Mouse (Mus musculus): ENCODE measurements around the gene Gm11172. TPM values are rescaled to one million over a fixed set of nuclear protein-coding genes. Genes with fewer than 3 reads are reported as not detected.

Gene Gm11172
- not detected for total RNA-seq (2021)

DNA sequence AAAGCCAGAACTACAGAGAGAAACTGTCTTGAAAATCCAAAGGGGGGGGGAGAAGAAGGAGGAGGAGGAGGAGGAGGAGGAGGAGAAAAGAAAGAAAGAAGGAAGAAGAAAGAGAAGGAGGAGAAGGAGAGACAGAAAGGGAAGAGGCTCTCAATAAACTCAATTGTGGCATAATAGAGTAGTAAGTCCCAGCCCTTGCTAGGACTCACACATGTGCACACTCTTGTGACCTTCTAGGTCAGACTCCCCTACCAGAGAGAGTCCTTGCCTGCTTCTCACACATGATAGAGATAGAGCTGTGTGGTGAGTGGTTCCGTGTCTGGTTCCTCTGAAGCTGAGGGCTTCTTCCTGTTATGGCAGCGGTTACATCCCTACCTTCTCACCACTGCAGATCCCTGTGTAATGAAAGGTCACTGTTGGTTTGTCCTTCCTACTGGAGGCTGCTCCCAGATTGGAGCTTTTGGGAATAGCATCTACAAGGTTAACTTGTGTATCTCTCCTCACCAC lies at the start of gene Gm11172:
Gm11172 (plus strand) TSS at position 51 of the 507 bp plus-strand sequence.
- no peak for DNase-seq
- intact Hi-C loops (cut with DNase I), result no loop called here

DNA sequence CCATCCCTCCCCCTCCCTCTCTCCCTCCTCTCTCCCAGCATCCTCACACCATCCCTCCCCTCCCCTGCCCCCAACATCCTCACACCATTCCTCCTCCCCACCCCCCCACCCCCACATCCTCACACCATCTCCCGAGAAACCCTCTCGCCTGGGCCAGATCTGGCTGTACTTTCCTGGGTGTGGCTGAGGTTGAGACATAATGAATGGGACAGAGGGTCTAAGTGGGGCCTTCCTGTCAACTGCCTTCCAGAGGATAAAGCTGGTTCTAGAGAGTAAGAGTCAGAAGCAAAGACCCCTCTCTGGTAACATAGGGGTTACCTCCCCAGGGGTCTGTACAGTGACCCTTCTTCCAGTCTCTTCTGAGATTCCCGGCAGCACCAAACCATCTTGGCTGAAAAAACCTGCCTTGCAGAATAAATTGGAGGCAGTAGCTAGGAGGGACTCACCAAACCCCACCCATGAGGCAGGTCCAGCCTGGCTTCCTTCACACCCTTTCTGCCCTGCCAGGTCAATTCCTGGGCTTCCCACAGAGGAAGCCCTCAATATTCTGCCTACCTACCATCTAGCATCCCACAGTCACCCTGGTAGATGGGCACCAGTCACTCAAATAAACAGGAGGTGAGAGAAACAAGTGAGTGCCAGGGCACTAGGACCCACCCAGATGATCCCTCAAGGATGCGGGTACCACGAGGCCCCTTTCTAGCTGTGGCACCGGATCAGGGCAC lies 49.0 kb upstream of the Gm11172 start:
- no peak for DNase-seq
- intact Hi-C loops (cut with DNase I), result no loop called here

DNA sequence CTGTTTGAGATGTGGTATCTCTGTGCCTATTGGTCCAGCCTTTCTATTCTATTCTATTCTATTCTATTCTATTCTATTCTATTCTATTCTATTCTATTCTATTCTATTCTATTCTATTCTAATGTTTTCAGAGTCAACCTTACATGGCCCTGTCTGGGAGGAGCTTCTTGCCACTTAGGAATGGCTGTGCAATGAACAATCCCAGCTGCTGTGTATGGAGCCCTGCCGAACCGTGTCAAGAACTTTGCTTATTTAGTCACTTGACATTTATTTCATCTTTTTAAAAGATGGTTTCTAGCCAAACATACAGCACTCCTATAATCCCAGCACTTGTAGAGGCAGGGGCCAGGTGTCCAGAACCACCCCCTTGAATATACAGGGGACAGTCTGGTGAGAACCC lies 48.4 kb upstream of the Gm11172 start:
- intact Hi-C loops (cut with DNase I), result no loop called here
- DNase-seq, result no peak

DNA sequence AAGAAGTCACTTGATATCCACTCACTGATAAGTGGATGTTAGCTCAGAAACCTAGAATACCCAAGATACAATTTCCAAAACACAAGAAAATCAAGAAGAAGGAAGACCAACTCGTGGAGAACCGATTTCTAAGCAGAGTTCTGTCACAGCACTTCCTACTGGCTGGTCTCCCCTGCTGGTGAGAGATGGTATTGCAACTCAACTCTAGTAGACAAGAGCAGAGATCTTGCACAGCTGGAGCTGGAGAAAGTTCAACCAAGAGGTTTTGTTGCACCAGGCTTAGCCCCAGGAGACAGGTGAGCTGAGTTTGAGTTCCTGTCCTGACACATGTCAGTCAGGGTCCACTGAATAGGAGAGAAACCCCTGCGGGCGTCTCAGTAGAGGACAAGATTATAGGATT lies 45.6 kb upstream of the Gm11172 start:
- intact Hi-C loops (cut with DNase I), result no loop called here
- peak; percentile 67 for DNase-seq

DNA sequence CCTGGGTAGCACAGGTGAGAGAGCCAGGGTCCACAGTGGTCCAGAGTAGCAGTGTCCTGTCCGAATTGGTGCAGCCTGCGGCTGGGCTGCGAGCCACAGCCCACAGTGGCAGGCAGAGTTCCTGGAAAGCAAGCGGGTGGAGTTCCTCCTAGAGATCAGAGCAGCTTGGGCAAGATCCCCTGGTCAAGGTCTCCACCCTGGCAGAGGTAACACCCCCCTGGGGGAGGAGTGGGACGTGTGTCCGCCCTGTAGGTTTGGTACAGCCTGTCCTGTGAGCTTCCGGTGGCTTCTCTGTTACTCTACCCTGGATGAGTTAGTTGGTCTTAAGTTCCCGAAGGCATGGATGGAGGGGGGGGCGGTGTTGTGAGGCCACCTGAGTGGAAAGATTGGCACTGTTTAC lies 43.9 kb upstream of the Gm11172 start:
- intact Hi-C loops (cut with DNase I), result no loop called here
- DNase-seq, result no peak

DNA sequence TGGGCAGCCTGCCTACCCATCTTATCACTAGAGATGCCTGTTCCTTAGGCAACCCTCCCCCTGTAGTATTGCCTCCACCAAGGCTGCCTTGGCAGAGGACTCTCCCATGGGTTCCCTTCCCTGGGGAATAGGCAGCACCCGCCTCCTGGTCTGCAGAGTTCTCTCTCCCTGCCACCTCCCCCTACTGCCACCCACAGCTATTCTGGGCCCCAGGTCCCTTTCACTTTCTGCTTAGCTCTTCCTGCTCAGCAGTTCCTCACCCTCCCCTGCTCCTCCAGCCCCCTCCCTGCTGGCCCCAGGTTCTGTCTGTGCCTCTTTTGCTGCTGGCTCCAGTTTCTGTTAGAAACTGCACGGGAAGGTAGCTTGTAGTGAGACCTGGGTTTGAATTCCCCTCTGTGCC lies 43.1 kb upstream of the Gm11172 start:
- DNase-seq, result no peak
- intact Hi-C loops (cut with DNase I), result no loop called here

DNA sequence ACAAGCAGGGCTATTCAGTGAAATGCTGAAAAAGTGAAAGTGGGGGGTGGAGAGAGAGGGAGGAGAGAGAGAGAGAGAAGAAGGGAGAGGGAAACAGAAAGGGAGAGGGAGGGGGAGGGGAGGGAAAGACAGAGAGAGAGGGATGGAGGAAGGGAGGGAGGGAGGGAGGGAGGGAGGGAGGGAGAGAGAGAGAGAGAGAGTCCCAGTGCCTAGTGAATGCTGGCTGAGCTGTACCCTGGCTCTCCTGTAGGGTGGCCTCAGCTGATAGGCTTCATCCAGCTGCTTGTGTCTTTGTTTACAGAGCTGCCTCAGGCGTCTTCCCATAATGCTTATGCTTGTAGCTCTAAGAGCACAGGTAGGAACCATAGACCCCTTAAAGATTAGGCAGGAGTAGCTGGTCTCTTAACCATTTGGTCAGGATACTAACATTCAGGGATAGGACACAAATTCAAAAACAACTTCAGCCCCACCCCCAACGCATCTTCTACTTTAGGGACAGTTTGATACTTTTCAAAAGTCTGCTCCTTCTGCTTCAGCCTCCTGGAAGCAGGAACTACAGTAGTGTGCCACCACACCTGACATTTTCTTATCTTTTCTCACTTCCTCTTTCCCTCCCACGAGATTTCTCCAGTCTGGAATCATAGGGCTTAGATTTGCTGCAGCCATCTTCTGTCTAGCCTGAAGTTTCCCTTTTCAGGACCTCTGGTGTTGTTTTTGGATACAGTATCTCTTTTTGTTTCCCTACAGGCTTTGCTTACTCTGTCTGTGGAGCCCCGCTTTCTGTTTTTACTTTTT lies 42.0 kb upstream of the Gm11172 start:
- DNase-seq, result no peak
- intact Hi-C loops (cut with DNase I), result no loop called here

DNA sequence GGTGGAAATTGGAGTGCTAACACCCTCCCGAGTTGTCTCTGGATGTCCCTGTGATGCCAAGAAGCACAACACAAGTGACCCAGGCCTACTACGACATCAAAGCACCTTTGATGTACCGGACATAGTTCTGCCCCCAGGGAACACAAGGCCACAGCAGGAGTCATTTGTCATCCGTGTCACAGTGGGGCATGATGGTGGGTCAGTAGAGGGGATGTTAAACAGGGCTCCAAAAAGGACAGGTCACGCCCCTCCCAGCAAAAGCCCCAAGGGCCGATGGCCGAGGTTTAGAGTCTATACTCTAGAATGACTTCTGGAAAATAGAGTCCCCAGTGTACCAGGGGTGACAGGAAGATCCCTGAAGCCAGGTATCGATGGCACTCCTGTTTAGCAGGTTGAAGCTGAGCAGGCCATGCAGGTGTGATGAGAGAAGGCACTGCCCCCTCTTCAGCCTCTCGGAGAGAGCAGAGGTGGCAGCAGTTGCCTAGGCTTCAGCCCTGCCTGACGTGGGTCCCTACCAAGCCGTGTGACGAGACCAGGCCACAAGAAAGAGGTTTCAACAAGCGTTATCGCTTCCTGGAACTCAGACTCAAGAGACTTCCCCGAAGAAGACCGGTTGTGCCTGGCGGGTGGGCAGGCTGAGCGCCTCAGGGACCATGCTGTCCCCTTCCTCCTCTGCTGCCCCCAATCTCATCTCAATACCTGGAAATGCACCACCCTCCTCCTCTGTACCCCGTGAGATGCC lies 40.8 kb upstream of the Gm11172 start:
- DNase-seq, result no peak
- intact Hi-C loops (cut with DNase I), result no loop called here

DNA sequence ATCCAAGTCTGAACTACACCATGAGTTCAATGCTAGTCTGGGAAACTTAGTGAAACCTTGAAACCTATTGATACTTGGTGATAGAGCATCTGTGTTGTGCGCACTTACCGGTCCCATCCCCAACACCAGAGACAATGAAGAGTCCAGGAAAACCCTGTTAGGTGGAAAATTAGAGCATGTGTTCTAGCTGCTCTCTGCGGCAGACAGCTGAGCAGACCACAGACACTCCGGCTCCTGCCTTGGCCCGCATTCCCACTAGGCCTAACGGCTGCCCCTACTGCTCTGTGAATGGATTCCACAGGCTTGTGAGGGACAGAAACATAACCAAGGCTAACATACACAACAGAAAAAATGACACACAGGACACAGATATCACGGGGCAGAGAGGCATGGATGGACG lies 39.2 kb upstream of the Gm11172 start:
- intact Hi-C loops (cut with DNase I), result no loop called here
- DNase-seq, result no peak

DNA sequence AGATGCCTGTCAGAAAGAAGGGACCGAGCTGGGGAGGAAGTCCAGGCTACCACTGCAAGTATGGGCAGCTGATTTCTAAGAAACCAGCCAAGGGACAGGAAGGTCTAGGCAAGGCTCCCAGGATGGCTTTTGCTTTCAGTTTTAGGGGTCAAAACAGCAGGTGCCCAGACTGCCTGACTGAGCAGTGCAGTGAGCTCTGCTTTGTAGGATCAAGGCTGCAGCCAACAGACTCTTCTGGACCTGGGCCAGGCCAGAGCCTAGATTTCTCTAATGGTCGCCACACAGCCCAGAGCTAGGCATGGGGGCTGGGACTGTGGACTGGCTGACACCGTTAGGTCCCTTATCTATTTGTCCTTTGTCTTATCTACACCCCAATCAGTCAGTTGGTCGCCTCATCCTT lies 38.0 kb upstream of the Gm11172 start:
- no peak for DNase-seq
- intact Hi-C loops (cut with DNase I), result no loop called here

DNA sequence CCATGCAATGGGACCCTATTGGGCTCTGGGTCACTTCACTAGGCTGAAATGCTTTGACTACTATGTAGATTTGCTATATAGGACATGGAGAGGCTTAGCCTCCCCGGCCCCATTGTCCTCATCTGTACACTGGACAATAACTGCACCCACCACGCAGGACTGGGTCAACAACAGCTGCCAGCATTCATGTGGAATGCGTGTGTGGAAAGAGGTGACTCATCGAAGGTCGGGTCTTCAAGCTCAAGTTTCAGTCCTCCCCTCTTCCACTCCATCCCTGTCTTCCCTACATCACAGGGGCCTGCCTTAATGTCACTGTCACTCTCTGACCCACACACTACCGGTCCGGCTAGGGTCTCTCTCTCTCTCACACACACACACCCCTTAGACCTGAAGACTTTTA lies 36.4 kb upstream of the Gm11172 start:
- no peak for DNase-seq
- intact Hi-C loops (cut with DNase I), result no loop called here

DNA sequence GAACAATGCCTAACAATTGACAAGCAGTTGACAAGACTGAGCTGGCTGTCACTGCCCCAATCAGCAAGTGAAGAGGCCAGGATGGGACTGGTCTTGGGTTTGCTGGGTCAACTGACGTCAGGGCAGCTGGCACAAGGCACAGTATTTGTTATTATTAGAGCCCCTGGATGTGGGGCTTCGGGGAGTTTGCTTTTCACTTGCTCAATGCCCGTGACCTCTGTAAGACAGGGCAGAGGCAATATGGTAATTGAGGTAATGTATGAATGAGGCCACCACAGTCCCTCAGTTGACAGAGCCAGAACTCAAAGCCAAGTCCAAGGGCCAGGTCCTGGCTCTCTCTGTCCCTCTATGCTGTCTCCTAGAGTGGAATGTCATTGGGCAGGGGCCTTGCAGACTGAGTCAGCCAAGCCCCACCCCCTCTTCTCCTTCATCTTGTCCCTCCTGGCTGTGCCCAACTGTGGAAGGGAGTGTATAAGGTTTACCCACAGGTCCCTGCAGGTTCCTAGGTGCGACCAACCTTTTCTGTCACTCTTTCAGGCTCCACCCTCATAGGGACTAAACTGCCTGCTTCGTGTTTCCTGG lies 35.0 kb upstream of the Gm11172 start:
- DNase-seq, result no peak
- intact Hi-C loops (cut with DNase I), result no loop called here

DNA sequence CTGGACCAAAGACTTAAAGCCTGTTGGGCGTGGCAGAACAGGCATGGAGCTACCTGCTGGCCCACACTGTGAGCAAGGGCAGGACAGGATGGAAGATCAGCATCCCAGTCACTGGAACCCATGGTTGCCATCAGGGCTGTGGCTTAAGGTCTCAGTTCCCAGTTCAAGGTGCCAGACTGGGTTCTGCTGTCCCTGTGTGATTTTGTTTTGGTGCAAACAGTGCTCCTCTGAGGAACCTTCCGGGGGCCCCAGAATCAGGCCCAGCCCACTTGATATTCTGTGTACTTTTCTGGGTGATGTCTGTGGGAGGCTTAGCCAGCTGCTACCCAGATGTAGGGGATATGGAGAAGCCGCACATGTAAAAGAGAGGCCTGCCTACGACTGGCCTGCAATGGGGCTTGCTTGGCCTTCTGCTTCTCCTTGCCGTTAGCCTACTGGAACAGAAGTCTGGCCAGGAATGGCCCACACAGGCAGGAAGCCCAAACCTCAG lies 32.0 kb upstream of the Gm11172 start:
- DNase-seq, result no peak
- intact Hi-C loops (cut with DNase I), result loop anchor here (10.0 kb wide), 1 partner anchor 116 kb away; no protein-coding TSS in a partner anchor

DNA sequence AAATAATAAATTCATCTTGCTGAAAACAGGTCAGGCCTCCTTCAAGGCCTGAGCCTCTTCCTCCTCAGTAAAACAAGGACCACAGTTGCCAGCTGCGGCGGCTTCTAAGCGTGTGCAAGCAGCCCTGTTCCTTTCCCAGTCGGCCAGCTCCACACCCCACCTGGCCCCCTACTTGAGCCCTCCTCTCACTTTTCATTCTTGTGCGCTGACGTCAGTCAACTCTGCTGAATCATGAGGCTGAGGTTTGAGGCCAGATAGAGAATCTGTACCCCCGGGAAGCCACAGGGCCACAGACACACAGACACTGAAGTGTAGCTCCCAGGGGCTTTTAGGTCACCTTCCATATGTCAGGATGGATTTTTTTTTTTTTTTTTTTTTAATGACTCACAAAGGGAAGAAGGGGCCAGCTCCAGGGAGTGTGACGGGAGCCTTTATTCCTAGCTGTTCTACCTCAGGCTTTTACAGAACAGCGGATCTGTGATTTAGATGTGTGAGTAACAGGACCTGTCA lies 30.8 kb upstream of the Gm11172 start:
- DNase-seq, result no peak
- intact Hi-C loops (cut with DNase I), result loop anchor here (10.0 kb wide), 1 partner anchor 117 kb away; no protein-coding TSS in a partner anchor

DNA sequence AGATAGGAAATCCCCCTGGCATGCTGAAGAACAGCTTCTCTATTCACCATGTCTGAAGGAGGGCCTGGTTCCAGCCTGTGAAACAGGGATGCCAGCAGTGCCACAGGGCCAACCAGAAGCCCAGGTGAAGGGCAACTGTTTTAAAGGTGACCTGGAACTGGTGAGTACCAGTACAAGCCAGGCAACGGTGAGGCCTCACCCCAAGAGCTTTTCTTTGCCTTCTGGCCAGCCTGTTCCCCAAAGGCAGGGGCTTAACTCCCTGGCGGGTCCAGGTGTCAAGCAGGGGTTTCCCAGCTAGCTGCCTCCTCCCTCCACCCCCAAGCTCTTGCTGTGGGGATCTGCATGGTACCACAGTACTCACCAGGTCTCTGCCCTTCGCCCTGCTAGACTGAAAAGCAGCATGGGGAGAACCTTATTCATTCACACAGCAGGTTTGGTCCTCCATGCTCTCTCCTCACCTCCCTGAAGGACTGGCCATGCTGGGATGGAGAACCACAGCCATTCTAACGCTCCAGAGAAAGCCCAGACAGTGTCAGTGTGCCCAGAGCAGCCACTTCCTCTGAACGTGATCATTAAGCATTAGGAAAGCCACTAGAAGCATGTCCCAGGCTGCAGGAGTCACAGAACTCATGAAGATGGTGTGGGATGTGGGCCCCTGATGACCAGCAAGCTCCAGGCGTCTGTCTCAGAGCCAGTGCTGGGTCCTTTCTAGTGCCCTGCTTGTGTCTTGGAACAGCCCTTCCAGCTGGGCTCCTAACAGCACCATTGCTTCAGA lies 30.2 kb upstream of the Gm11172 start:
- no peak for DNase-seq
- intact Hi-C loops (cut with DNase I), result loop anchor here (10.0 kb wide), 1 partner anchor 118 kb away; no protein-coding TSS in a partner anchor

DNA sequence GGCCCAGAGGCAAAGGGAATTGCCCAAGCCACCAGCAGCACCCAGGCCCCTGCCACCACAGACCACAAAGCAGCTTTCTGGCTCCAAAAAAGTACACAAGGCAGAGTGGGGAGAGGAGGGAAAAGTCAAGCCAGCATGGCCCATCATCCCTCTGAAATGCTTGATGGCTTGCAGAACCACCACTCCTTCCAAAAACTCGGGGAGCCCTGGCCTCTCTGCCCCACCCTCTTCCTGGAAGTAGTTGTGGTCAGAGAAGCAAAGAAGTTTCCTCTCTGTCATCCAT lies 29.6 kb upstream of the Gm11172 start:
- intact Hi-C loops (cut with DNase I), result loop anchor here (10.0 kb wide), 1 partner anchor 118 kb away; no protein-coding TSS in a partner anchor
- no peak for DNase-seq

DNA sequence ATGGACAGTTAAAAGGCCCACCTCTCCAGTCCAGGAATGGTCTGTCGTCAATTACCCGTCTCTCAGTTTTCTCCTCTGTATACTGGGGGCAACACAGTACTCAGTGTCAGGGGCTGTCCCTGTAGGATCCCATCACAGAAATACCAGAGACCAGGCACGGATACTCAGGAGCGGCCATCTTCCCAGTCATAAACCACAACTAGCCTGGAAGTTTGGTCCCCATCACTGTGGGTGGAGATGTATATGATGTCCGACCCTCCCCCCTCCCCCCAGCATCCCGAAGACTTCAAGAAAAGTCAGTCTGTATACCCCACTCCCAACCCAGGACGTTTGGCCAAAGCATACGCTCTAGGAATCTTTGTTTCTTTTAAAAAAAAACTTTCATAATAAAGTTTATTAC lies 29.3 kb upstream of the Gm11172 start:
- intact Hi-C loops (cut with DNase I), result loop anchor here (10.0 kb wide), 1 partner anchor 119 kb away; no protein-coding TSS in a partner anchor

DNA sequence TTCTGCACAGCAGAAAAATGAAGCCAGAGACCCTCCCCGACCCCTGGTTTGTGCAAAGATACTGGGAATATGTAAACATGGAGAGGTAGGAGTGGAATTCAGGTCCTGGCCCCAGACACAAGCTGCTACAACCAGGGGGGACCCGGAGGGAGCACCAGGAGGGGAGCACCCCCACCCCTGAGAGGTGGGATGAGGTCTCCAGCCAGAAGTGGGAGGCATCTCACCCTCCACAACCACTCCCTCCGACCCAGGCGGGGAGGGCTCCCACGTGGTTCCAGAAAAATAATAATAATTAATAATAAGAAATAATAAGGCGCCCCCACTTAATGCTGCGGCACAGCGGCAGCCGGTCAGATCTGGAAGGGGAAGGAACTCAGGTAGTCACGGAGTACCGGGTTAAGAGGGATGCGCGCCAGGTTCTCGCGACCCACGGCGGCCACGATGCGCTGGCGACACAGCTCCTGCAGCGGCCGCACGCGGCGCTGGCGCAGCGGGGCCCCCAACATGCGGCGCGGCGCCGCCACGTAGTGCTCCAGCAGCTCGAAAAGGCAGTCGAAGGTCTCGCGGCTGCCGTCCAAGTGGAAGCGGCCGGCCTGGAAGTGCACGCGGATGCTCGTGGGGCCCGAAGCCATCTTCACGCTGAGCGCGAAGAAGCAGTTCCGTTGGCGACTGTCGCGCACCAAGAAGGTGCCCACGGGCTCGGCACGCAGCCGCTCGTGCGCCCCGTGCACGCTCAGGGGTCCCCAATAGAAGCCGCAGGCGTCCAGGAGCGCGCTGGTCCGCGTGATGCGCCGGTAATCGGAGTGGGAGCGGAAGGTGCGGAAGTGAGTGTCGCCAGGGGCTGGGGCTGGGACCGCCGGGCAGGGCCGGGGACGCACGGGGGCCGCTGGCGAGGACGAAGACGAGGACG lies 28.6 kb upstream of the Gm11172 start:
- intact Hi-C loops (cut with DNase I), result loop anchor here (10.0 kb wide), 1 partner anchor 119 kb away; no protein-coding TSS in a partner anchor
- DNase-seq, result peak; percentile 43

More for the DNA sequence above, 29.3 kb upstream of the Gm11172 start:
- no peak for DNase-seq

All from left cerebral cortex, postnatal 4 days (tissue).